Mouse (Mus musculus) midbrain, embryonic 16.5 days (tissue): ENCODE measurements around the gene Mcu. TPM values are rescaled to one million over a fixed set of nuclear protein-coding genes. Genes with fewer than 3 reads are reported as not detected.

ENCODE experiments used
- ATAC-seq: fragments of 200-750 bp; cut with Nextera tagmentation; 2 replicates; pipeline ENCODE4 v1.8.0; 2017; ENCODE audit warnings: moderate TSS enrichment
- H3K27ac ChIP-seq: fragments of 300-500 bp; sonication (generic); 2 replicates; pipeline ENCODE4 v1.5.1; 2014; ENCODE audit warnings: mild to moderate bottlenecking, low read length, mixed read lengths
- H3K27me3 ChIP-seq: fragments of 300-500 bp; sonication (generic); 2 replicates; pipeline ENCODE4 v1.6.1; 2014; ENCODE audit warnings: low read depth, low read length, mixed read lengths; ENCODE audit not compliant: control insufficient read depth, insufficient read depth
- H3K36me3 ChIP-seq: fragments of 300-500 bp; sonication (generic); 2 replicates; pipeline ENCODE4 v1.6.1; 2014; ENCODE audit warnings: mild to moderate bottlenecking, low read length, moderate library complexity, mixed read lengths; ENCODE audit not compliant: control insufficient read depth, insufficient read depth
- H3K4me1 ChIP-seq: fragments of 300-500 bp; sonication (generic); 2 replicates; pipeline ENCODE4 v1.6.1; 2014; ENCODE audit warnings: mild to moderate bottlenecking, low read length, mixed read lengths; ENCODE audit not compliant: control insufficient read depth, insufficient read depth
- H3K4me2 ChIP-seq: fragments of 300-500 bp; sonication (generic); 2 replicates; pipeline ENCODE4 v1.6.1; 2014; ENCODE audit warnings: mild to moderate bottlenecking, low read length, mixed read lengths
- H3K4me3 ChIP-seq: fragments of 300-500 bp; sonication (generic); 2 replicates; pipeline ENCODE4 v1.5.1; 2014; ENCODE audit warnings: low read depth, mild to moderate bottlenecking, low read length, moderate library complexity, mixed read lengths
- H3K9ac ChIP-seq: fragments of 300-500 bp; sonication (generic); 2 replicates; pipeline ENCODE4 v1.6.1; 2014; ENCODE audit warnings: low read depth, low read length, mixed read lengths
- H3K9me3 ChIP-seq: fragments of 300-500 bp; sonication (generic); replicated peaks from 2 replicates; pipeline ENCODE4 v1.6.1; 2014; ENCODE audit warnings: mild to moderate bottlenecking, low read length, mixed read lengths; ENCODE audit not compliant: control insufficient read depth, poor library complexity, severe bottlenecking
- WGBS: fragments of 180-500 bp; shearing (Covaris S2); extraction: QIAGEN DNeasy Blood & Tissue Kit; methylation state at CpG from one replicate; pipeline ENCODE4 v1.1.7; 2014; 5-methylcytosine and 5-hydroxymethylcytosine counted together
- polyA plus RNA-seq: library from polyadenylated mRNA; unstranded; fragments of >200 nt; fragmentation: Nextera tagmentation; extraction: Ambion mirVana; gene quantifications from 2 replicates; pipeline ENCODE4 v1.2.1, GENCODE M21; 2015

Gene Mcu
- polyA plus RNA-seq, 1 experiment from 2014 or later = 36.4 TPM

- Histone ChIP-seq H3K4me3 (no peak overlapping the region), H3K27me3 (no peaks in the 10 kb centered on the region), H3K9ac (no peak overlapping the region), H3K36me3 (no peaks in the 10 kb centered on the region), H3K27ac (no peak overlapping the region), H3K4me2 (no peak overlapping the region), H3K4me1 (no peaks in the 10 kb centered on the region), H3K9me3 (no peaks in the 10 kb centered on the region)
- WGBS = 70% methylated on average over 7 of the region's 7 CpGs
- ATAC-seq = no peak
Observed at GRCm38 (mm10) chr10:59443212-59443611, 173.3 kb downstream of the Mcu start.

- Histone ChIP-seq H3K4me2 (no peak within 1 kb of the TSS), H3K4me3 (no peak within 1 kb of the TSS), H3K4me1 (no peaks in the 10 kb centered on the region), H3K27me3 (no peaks in the 10 kb centered on the region), H3K27ac (no peak within 1 kb of the TSS), H3K9ac (no peak within 1 kb of the TSS), H3K36me3 (no peaks in the 10 kb centered on the region), H3K9me3 (no peaks in the 10 kb centered on the region)
- ATAC-seq = no peak
- WGBS = 79% methylated on average over 11 of the region's 11 CpGs
Observed at GRCm38 (mm10) chr10:59441735-59442134, 174.8 kb downstream of the Mcu start, which contains the start of gene Oit3. TSS of gene Oit3 (minus strand) at chr10:59441778.

- Histone ChIP-seq H3K9ac (no peak overlapping the region), H3K36me3 (no peaks in the 10 kb centered on the region), H3K27ac (no peak overlapping the region), H3K4me2 (no peak overlapping the region), H3K4me3 (no peak overlapping the region), H3K27me3 (no peaks in the 10 kb centered on the region), H3K4me1 (no peaks in the 10 kb centered on the region), H3K9me3 (no peaks in the 10 kb centered on the region)
- 43% methylated on average over 6 of the region's 6 CpGs for WGBS
- ATAC-seq = no peak
Observed at GRCm38 (mm10) chr10:59440177-59440576, 176.3 kb downstream of the Mcu start.

DNA sequence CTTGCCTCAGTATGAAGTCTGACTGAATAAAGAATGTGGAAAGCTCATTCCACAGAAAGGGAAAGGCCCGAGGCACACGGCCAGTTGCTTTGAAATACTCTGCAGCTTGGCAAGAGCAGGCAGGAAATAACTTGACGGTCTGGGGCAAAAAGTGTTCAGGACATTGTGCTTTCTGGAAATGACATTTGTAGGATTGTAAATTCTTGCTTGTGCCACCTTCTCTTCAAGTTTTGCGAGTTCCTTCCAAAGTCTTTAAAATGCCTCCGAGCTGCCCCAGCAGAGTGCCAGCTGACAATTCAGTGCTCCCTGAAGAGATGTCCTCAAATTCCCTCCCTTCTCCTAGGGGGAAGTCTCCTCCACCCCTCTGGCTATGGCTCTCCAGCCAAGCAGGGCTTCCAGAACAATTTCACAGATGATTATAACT lies 177.0 kb downstream of the Mcu start:
- H3K4me2 ChIP-seq = no peak overlapping the region
- no peak overlapping the region for H3K27ac ChIP-seq
- H3K9me3 ChIP-seq = no peaks in the 10 kb centered on the region
- H3K4me3 ChIP-seq = no peak overlapping the region
- H3K9ac ChIP-seq = no peak overlapping the region
- no peaks in the 10 kb centered on the region for H3K27me3 ChIP-seq
- 57% methylated on average over 5 of the region's 5 CpGs for WGBS
- no peaks in the 10 kb centered on the region for H3K36me3 ChIP-seq
- H3K4me1 ChIP-seq = no peaks in the 10 kb centered on the region
- no peak for ATAC-seq

DNA sequence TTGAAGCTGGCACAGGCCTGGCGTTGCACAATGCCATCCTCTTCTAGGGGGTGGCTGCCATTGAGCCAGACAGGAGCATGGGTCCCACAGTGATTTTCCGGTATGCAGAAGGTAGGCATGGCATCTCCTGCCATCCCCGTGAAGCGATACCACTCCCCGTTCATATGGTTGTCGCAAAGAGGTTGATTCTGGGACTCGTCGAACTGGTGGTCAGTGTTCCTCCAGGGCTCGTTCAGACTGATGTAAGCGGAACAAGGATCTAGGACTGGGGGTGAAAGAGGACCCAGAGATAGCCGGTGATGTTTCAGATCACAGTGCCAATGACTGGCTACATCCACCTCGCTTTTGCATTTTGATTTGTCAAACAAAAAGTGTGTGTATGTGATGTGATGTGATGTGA lies 177.8 kb downstream of the Mcu start:
- Histone ChIP-seq H3K4me2 (no peak overlapping the region), H3K9ac (no peak overlapping the region), H3K36me3 (no peaks in the 10 kb centered on the region), H3K4me1 (no peaks in the 10 kb centered on the region), H3K27me3 (no peaks in the 10 kb centered on the region), H3K9me3 (no peaks in the 10 kb centered on the region), H3K4me3 (no peak overlapping the region), H3K27ac (no peak overlapping the region)
- WGBS = 94% methylated on average over 12 of the region's 12 CpGs
- ATAC-seq = no peak

DNA sequence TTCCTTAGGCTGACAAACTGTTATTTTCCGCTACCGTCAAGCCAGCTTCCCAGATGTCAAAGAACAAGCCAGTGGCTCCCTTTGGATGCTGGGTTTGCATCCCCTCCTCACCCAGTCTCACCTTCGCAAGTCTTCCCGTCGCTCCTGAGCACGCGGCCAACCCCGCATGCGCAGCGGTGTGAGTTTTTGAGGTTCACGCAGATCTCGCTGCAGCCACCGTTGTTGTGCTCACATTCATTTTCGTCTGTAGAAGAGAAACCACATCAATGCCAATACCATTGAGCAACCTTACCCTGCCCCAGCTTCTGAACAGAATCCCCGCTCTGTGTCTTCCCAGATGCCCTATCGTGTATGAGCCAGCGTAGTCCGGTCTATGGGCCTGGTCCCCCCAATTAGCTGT lies 180.7 kb downstream of the Mcu start:
- Histone ChIP-seq H3K4me3 (no peak overlapping the region), H3K4me1 (no peaks in the 10 kb centered on the region), H3K9me3 (no peaks in the 10 kb centered on the region), H3K27ac (no peak overlapping the region), H3K27me3 (no peaks in the 10 kb centered on the region), H3K4me2 (no peak overlapping the region), H3K9ac (no peak overlapping the region), H3K36me3 (no peaks in the 10 kb centered on the region)
- 95% methylated on average over 18 of the region's 18 CpGs for WGBS
- ATAC-seq = no peak

- 77% methylated on average over 6 of the region's 6 CpGs for WGBS
Observed at GRCm38 (mm10) chr10:59430701-59431218, 185.7 kb downstream of the Mcu start.

GRCm38 (mm10) chr10:59429448-59430135 lies 186.9 kb downstream of the Mcu start:
- H3K4me2 ChIP-seq = no peak overlapping the region
- H3K27ac ChIP-seq = no peak overlapping the region
- no peak overlapping the region for H3K9ac ChIP-seq
- no peaks in the 10 kb centered on the region for H3K4me1 ChIP-seq
- H3K27me3 ChIP-seq = no peaks in the 10 kb centered on the region
- no peaks in the 10 kb centered on the region for H3K9me3 ChIP-seq
- H3K4me3 ChIP-seq = no peak overlapping the region
- no peaks in the 10 kb centered on the region for H3K36me3 ChIP-seq
- ATAC-seq = no peak
- 88% methylated on average over 16 of the region's 16 CpGs for WGBS

More at GRCm38 (mm10) chr10:59430701-59431218, 185.7 kb downstream of the Mcu start:
- no peak for ATAC-seq
- Histone ChIP-seq H3K4me2 (no peak overlapping the region), H3K4me1 (no peaks in the 10 kb centered on the region), H3K9ac (no peak overlapping the region), H3K4me3 (no peak overlapping the region), H3K27me3 (no peaks in the 10 kb centered on the region), H3K27ac (no peak overlapping the region), H3K36me3 (no peaks in the 10 kb centered on the region), H3K9me3 (no peaks in the 10 kb centered on the region)

- Histone ChIP-seq H3K27ac (no peak overlapping the region), H3K4me2 (no peak overlapping the region), H3K4me1 (no peaks in the 10 kb centered on the region), H3K9me3 (no peaks in the 10 kb centered on the region), H3K4me3 (no peak overlapping the region), H3K9ac (no peak overlapping the region), H3K27me3 (no peaks in the 10 kb centered on the region), H3K36me3 (no peaks in the 10 kb centered on the region)
- ATAC-seq = no peak
- 86% methylated on average over 4 of the region's 4 CpGs for WGBS
Observed at GRCm38 (mm10) chr10:59426371-59426770, 190.1 kb downstream of the Mcu start.
